Mouse (Mus musculus) megakaryocyte, embryonic 14.5 days (primary cell): ENCODE measurements around the gene Pard6b.

ENCODE experiments used
- FLI1 ChIP-seq: IDR thresholded peaks from 2 replicates; pipeline ENCODE4 v1.6.1; 2012; ENCODE audit warnings: low read length, inconsistent platforms, mixed read lengths
- GATA1 ChIP-seq: IDR thresholded peaks from 3 replicates; pipeline ENCODE4 v1.6.1; 2012; ENCODE audit warnings: mixed read lengths, low read length, inconsistent platforms, borderline replicate concordance

DNA sequence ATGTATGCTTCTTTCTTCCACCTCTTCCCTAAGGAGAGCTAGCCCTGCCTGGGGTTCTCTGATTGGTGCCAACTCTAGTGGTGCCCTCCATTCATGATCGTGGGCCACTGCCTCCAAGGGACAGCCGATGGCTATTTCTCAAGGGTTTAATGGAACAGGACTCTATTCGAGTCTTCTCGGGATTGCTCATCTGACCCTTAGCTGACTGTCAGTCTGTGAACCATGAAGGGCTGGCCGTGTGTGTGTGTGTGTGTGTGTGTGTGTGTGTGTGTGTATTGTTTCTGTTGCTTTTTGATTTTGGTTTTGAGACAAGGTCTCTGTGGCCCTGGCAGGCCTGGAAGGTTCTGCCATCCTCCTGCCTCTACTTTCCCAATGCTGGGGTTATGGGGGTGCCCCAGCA is 7.1 kb upstream of the Pard6b start:
- TF ChIP-seq GATA1 (no peak), FLI1 (no peak)
